Mouse (Mus musculus) midbrain, embryonic 14.5 days (tissue): Measurements from ENCODE around the gene Smim26. TPM values are rescaled to one million over a fixed set of nuclear protein-coding genes. Genes with fewer than 3 reads are reported as not detected.
A peak's percentile ranks its signal among the peaks of the same experiment; 100 is the strongest.

Source experiments
- ATAC-seq: fragments of 200-750 bp; cut with Nextera tagmentation; 2 replicates; pipeline ENCODE4 v1.8.0; 2017; ENCODE audit warnings: moderate number of reproducible peaks, moderate library complexity; ENCODE audit not compliant: low FRiP score, low TSS enrichment
- DNase-seq: peaks from one replicate; pipeline ENCODE4 v3.0.0-alpha.2; 2015
- H3K27ac ChIP-seq: fragments of 300-500 bp; sonication (generic); replicated peaks from 2 replicates; pipeline ENCODE4 v1.5.1; 2014; ENCODE audit warnings: mild to moderate bottlenecking, low read depth, low read length, moderate library complexity
- H3K27me3 ChIP-seq: fragments of 300-500 bp; sonication (generic); 2 replicates; pipeline ENCODE4 v1.6.1; 2014; ENCODE audit warnings: low read length, control low read depth, mixed read lengths; ENCODE audit not compliant: control insufficient read depth, insufficient read depth
- H3K36me3 ChIP-seq: fragments of 300-500 bp; sonication (generic); 2 replicates; pipeline ENCODE4 v1.6.1; 2014; ENCODE audit warnings: low read length, control low read depth; ENCODE audit not compliant: control insufficient read depth, insufficient read depth
- H3K4me1 ChIP-seq: fragments of 300-500 bp; sonication (generic); 2 replicates; pipeline ENCODE4 v1.6.1; 2014; ENCODE audit warnings: mild to moderate bottlenecking, antibody characterized with exemption, low read length, control low read depth; ENCODE audit not compliant: control insufficient read depth, insufficient read depth
- H3K4me2 ChIP-seq: fragments of 300-500 bp; sonication (generic); 2 replicates; pipeline ENCODE4 v1.6.1; 2014; ENCODE audit warnings: mild to moderate bottlenecking, low read length, moderate library complexity
- H3K4me3 ChIP-seq: fragments of 300-500 bp; sonication (generic); replicated peaks from 2 replicates; pipeline ENCODE4 v1.5.1; 2014; ENCODE audit warnings: low read depth, low read length
- H3K9ac ChIP-seq: fragments of 300-500 bp; sonication (generic); replicated peaks from 2 replicates; pipeline ENCODE4 v1.6.1; 2014; ENCODE audit warnings: mild to moderate bottlenecking, low read length, moderate library complexity
- H3K9me3 ChIP-seq: fragments of 300-500 bp; sonication (generic); 2 replicates; pipeline ENCODE4 v1.6.1; 2016; ENCODE audit warnings: low read length, control low read depth, mixed read lengths; ENCODE audit not compliant: control insufficient read depth
- WGBS: fragments of 180-500 bp; shearing (Covaris S2); extraction: QIAGEN DNeasy Blood & Tissue Kit; methylation state at CpG from one replicate; pipeline ENCODE4 v1.1.7; 2014; 5-methylcytosine and 5-hydroxymethylcytosine counted together
- polyA plus RNA-seq: library from polyadenylated mRNA; unstranded; fragments of >200 nt; fragmentation: Nextera tagmentation; extraction: Ambion mirVana; gene quantifications from 2 replicates; pipeline ENCODE4 v1.2.1, GENCODE M21; 2014

Smim26 gene
- polyA plus RNA-seq, 1 experiment from 2014 or later: 55.4 TPM

DNA sequence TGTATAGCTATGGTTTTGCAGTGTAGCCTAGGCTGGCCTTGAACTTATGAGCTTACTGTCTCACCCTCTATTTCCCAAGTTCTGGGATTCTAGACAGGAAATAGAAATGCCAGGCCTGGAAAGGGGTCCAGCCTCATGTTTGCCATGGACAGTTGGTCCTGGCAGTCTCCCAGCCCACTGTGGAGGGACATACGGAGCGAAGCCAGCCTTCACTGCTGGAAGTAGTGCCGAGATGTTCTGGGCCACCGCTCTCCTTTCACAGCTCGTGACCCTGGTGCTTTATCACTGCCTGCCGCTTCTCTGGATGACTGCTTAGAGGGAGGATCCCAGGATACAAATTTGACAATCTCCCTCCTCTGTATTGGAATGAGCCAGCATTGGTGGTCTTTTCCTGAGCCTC, 27.6 kb downstream of the Smim26 start:
- H3K36me3 ChIP-seq: no peaks in the 10 kb centered on the region
- no peak overlapping the region for H3K4me2 ChIP-seq
- no peak overlapping the region for H3K9ac ChIP-seq
- 0 out of 2 replicates have a peak, but pooled peaks cover 2% of the 10 kb centered on the region for H3K9me3 ChIP-seq
- H3K27ac ChIP-seq: no peak overlapping the region
- ATAC-seq (no peak), DNase-seq (no peak)
- no peak overlapping the region for H3K4me3 ChIP-seq
- 23% methylated on average over 6 of the region's 6 CpGs for WGBS
- H3K4me1 ChIP-seq: no peaks in the 10 kb centered on the region
- H3K27me3 ChIP-seq: no peaks in the 10 kb centered on the region

DNA sequence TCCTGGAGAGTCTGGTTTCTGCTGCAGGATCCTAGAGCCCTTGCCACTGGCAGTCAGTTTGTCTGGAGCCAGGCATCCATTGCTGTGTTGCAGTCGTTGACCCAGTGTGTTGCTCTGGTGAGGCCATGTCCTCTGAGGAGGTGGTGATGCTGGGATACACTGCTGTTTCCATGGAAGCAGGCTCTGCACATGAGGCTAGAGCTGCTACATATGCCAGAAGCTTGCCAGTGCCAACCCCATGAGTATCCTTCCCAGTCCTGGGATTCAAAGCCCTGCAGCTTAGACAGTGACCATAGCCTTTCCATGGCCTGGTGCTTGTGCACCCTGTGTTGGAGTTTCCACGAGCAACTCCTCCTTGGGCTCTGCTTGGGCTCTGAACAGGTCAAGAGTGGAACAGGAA, 39.7 kb downstream of the Smim26 start:
- Histone ChIP-seq H3K4me3 (no peak overlapping the region), H3K4me1 (no peaks in the 10 kb centered on the region), H3K27ac (no peak overlapping the region), H3K36me3 (no peaks in the 10 kb centered on the region), H3K4me2 (no peak overlapping the region), H3K27me3 (no peaks in the 10 kb centered on the region), H3K9me3 (no peaks in the 10 kb centered on the region), H3K9ac (no peak overlapping the region)
- 78% methylated on average over 2 of the region's 2 CpGs for WGBS
- ATAC-seq: no peak
- DNase-seq: no peak

DNA sequence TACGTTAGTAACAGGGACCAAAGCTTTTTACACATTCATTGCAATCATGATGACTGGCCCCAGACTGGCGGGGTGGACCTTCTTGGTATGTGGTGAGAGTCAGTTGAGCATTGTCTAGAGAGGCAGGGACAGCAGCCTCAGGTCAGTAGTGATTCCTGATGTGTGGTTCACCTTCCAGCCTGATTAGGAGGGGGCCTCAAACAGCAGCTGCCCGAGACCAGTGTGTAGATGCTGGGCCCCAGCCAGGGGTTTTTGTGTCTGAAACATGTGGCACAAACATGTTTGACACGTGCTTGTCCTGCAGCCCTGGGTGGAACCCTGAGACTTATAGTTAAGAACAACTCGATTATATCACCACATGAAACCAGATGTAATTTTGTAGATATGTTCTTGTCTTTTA, 40.4 kb downstream of the Smim26 start:
- no peak overlapping the region for H3K9ac ChIP-seq
- no peak overlapping the region for H3K4me2 ChIP-seq
- ATAC-seq (no peak), DNase-seq (no peak)
- no peaks in the 10 kb centered on the region for H3K36me3 ChIP-seq
- 80% methylated on average over 5 of the region's 5 CpGs for WGBS
- no peak overlapping the region for H3K4me3 ChIP-seq
- H3K27me3 ChIP-seq: no peaks in the 10 kb centered on the region
- H3K27ac ChIP-seq: no peak overlapping the region
- no peaks in the 10 kb centered on the region for H3K9me3 ChIP-seq
- H3K4me1 ChIP-seq: no peaks in the 10 kb centered on the region

DNA sequence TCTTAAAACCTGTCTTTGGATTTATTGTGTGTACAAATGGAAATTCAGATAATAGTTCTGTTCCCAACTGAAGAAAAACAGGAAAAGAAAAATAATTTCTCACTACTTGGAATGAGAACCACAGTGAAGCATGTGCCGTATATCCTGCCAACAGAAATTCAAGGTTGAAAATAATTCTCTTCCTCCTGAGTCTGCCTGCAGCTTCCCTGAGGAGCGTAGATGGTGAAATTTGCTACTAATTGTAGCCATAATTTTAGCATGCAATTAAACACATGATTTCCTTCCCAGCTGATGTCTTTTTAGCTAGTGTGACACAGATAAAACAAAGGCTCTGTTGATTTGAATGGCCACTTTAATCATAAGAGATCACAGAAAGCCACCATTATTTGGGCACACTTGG, 40.9 kb downstream of the Smim26 start:
- Histone ChIP-seq H3K4me2 (no peak overlapping the region), H3K4me1 (no peaks in the 10 kb centered on the region), H3K9ac (no peak overlapping the region), H3K27ac (0 out of 2 replicates have a peak overlapping the region, but pooled peaks have one; percentile 22), H3K36me3 (no peaks in the 10 kb centered on the region), H3K9me3 (no peaks in the 10 kb centered on the region), H3K4me3 (no peak overlapping the region), H3K27me3 (no peaks in the 10 kb centered on the region)
- DNase-seq (no peak), ATAC-seq (no peak)
- 78% methylated on average over 2 of the region's 2 CpGs for WGBS

DNA sequence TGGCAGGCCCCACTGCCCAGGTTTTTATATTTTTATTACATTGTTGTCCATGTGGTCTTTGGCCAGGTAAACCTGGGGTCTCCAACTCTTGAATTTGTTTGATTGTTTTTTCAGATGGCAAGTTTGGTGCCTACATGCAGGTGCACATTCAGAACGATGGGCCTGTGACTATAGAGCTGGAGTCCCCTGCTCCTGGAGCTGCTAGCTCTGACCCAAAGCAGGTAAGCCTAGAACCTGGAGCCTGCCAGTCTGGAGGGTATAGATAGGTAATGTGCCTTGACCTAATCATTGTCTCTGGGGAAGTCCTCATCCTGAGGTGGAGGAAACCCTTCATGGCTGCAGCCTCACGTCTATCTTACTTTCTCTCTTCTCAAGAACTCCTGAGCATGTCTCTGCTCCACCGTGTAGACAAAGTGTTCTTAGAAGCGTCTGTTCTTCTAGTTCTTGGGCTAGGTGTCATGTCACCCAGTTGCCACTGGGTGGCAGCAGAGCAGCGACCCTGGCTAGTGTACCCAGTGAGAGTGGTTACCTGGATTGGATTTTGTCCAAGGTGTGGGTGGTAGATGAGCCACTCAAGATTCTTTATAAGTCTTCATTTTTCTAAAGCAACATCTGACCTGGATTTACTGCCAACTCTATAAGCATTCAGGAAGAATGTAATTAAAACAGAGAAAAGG, 41.9 kb downstream of the Smim26 start:
- peak; percentile 88 for DNase-seq
- ATAC-seq: peak; percentile 55; the same call in 1 of the 2 replicates
- H3K4me1 ChIP-seq: no peaks in the 10 kb centered on the region

DNA sequence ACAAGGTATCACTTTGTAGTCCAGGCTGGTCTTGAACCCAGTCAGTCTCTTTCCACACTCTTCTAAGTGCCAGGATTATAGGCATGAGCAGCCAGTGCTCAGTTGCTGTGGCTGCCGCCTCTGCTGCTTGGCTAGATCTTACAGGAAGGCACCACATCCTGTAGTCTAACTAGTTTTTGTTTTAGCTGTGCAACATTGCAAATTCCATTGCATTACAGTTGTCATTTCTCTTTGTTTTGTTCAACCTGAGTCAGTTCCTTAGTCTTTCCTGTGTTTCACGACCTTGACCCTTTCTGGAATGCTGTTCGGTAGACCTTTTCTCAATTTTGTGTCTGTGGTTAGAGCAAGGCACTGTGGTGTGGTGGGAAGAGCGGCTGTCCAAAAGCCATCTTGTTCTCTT, 43.4 kb downstream of the Smim26 start:
- 81% methylated on average over 4 of the region's 4 CpGs for WGBS
- H3K27me3 ChIP-seq: no peaks in the 10 kb centered on the region
- no peaks in the 10 kb centered on the region for H3K36me3 ChIP-seq
- no peak overlapping the region for H3K9ac ChIP-seq
- H3K4me2 ChIP-seq: no peak overlapping the region
- H3K27ac ChIP-seq: no peak overlapping the region
- H3K9me3 ChIP-seq: no peaks in the 10 kb centered on the region
- no peak for ATAC-seq
- no peaks in the 10 kb centered on the region for H3K4me1 ChIP-seq
- DNase-seq: no peak
- H3K4me3 ChIP-seq: no peak overlapping the region

More for the DNA sequence above, 41.9 kb downstream of the Smim26 start:
- no peaks in the 10 kb centered on the region for H3K36me3 ChIP-seq
- H3K4me3 ChIP-seq: no peak overlapping the region
- WGBS: 19% methylated on average over 5 of the region's 5 CpGs
- H3K4me2 ChIP-seq: no peak overlapping the region
- H3K9ac ChIP-seq: no peak overlapping the region
- no peak overlapping the region for H3K27ac ChIP-seq
- no peaks in the 10 kb centered on the region for H3K27me3 ChIP-seq
- no peaks in the 10 kb centered on the region for H3K9me3 ChIP-seq

DNA sequence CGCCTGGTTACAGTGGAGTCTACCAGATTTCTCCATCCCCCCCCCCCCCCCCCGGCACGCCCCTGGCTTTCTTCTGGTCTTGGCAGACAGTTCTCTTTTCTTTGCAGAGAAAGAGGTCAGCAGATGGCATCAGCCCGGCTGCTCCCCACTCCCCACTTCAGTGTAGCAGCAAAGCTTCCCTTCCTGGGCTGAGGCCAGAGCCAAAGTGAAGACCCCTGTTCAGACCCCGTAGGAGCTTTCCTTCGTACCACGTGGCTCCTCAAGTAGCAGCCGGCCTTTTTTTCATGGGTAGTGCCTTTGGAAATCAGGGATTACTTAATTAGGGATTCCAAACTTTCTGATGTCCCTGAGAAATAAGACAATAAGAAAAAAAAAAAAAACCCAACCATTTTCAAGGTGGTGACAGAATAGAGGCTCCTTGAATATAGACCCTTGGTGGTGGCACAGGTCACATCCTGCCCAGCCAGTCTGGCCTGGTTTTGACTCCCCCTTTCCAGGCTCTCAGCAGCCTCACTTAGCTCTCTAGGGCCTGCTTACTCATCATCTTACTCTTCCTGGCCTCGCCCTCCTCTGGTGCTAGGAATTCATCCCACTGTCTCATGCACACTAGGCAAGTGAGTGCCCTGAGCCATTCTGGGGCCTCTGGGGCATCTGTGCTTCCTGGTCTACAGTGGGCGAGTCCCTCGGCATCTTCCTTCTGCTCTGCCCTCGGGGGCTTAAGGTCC, 44.0 kb downstream of the Smim26 start:
- Histone ChIP-seq H3K4me3 (no peak overlapping the region), H3K27me3 (no peaks in the 10 kb centered on the region), H3K27ac (no peak overlapping the region), H3K4me1 (no peaks in the 10 kb centered on the region), H3K36me3 (no peaks in the 10 kb centered on the region), H3K4me2 (no peak overlapping the region), H3K9me3 (no peaks in the 10 kb centered on the region), H3K9ac (no peak overlapping the region)
- ATAC-seq (no peak), DNase-seq (no peak)
- 77% methylated on average over 12 of the region's 12 CpGs for WGBS

DNA sequence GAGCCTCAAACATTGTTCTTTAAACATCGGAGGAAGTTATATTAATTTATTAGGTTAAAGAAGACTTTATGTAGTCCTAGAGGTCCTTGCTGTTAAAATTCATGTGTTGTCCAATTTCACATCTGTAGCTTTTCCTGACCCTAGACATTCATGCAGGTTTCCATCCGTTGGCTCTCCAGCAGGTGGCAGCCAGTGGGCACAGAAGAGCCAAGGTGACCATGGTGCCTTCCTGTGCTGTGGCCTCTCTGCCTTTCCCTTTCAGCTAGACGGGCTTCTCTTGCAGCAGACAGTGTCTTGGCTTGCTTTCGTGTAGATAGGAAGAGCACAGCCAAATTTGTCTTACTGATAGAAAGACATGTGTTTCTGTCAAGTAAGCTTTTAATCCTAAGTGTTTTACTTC, 44.9 kb downstream of the Smim26 start:
- no peak overlapping the region for H3K27ac ChIP-seq
- no peak overlapping the region for H3K4me3 ChIP-seq
- ATAC-seq (no peak), DNase-seq (peak; percentile 68)
- no peaks in the 10 kb centered on the region for H3K27me3 ChIP-seq
- WGBS: 69% methylated on average over 4 of the region's 4 CpGs
- no peak overlapping the region for H3K9ac ChIP-seq
- H3K4me2 ChIP-seq: no peak overlapping the region
- no peaks in the 10 kb centered on the region for H3K4me1 ChIP-seq
- no peaks in the 10 kb centered on the region for H3K36me3 ChIP-seq
- no peaks in the 10 kb centered on the region for H3K9me3 ChIP-seq

DNA sequence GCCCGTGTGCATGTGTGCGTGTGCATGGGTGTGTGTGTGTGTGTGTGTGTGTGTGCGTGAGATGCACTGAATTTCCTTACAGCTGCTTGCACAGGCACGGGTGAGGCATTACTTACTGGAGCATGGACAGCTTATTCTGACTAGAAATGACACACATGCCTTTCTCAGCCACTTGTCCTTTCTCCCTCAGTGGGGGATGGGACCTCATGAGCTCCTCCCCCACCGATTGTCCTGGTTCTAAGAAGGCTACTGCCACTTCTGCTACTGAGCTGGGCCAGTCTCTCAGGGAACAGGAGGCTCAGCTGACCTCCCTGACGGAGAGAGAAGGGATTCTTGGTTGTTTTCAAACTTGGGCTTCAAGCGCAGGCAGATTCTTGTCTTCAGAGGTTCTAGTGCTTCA, 46.2 kb downstream of the Smim26 start:
- H3K27ac ChIP-seq: no peak overlapping the region
- no peaks in the 10 kb centered on the region for H3K9me3 ChIP-seq
- 62% methylated on average over 7 of the region's 7 CpGs for WGBS
- H3K4me2 ChIP-seq: no peak overlapping the region
- 0 out of 2 replicates have a peak, but pooled peaks cover 1% of the 10 kb centered on the region for H3K4me1 ChIP-seq
- H3K27me3 ChIP-seq: no peaks in the 10 kb centered on the region
- DNase-seq: no peak
- H3K4me3 ChIP-seq: no peak overlapping the region
- ATAC-seq: no peak
- H3K36me3 ChIP-seq: no peaks in the 10 kb centered on the region
- H3K9ac ChIP-seq: no peak overlapping the region
